Mouse (Mus musculus): ENCODE data around the gene Usp16. TPM values are rescaled to one million over a fixed set of nuclear protein-coding genes. Genes with fewer than 3 reads are reported as not detected.

Gene Usp16
- total and polyA plus RNA-seq, 3 experiments: 66.6 to 256 (median 76.4) TPM

DNA sequence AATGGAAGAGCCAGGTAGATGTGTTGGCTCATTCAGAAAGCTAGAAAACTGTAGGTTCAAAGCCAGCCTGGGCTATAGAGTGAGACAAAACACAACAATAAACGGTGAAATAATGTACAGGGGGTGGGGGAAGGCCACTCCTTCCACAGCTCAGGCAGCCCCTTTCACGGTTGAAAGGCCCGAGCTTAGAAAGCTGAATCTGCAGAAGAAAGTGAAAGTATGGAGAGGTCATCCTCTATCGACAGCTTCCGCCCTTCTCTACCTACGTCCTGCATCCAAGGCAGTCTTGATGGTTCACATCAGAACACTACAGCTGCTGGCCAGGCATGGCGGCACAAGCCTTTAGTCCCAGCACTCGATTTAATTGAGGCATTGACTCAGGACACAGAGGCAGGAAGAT, 15.8 kb upstream of the Usp16 start:
- Histone ChIP-seq H3K27me3 (ENCODE audit: control insufficient read depth in 1 of 2, insufficient read depth in 2 of 2, low read length in 2 of 2) (no peaks in the 10 kb centered on the region), H3K4me1 (ENCODE audit: control insufficient read depth in 1 of 2, insufficient read depth in 2 of 2, low read length in 2 of 2) (peaks cover 2 to 10% of the 10 kb centered on the region in 2 experiments), H3K36me3 (ENCODE audit: control insufficient read depth in 1 of 2, insufficient read depth in 2 of 2, low read length in 2 of 2) (peaks cover 0 to 3% of the 10 kb centered on the region in 2 experiments; a peak in 2 of 4 replicates), H3K27ac (ENCODE audit: control insufficient read depth, low read depth, low read length) (no peak overlapping the region), H3K9ac (ENCODE audit: control insufficient read depth, low read depth, low read length, poor library complexity, severe bottlenecking) (no peak overlapping the region), H3K9me3 (replicated peaks; ENCODE audit: insufficient read depth, low read length) (no peaks in the 10 kb centered on the region), H3K79me2 (ENCODE audit: control insufficient read depth, insufficient read depth, low read length, poor library complexity) (no peaks in the 10 kb centered on the region; the same call in 1 of the 2 replicates), H3K4me3 (ENCODE audit: control insufficient read depth in 1 of 2, insufficient read depth in 1 of 2, low read depth in 2 of 2, low read length in 2 of 2) (no peak overlapping the region; a peak in 1 of 4 replicates)
- TF ChIP-seq POLR2AphosphoS2 (IDR thresholded peaks at IDR 0.05; ENCODE audit: low read length) (no peak), ZKSCAN1 (IDR thresholded peaks at IDR 0.05; ENCODE audit: low read depth, low read length) (no peak), POLR2A (IDR thresholded peaks at IDR 0.05; ENCODE audit: control insufficient read depth in 1 of 2, insufficient read depth in 1 of 2, low read depth in 1 of 2, low read length in 2 of 2, poor library complexity in 1 of 2) (no peak), NRF1 (IDR thresholded peaks at IDR 0.05; ENCODE audit: insufficient read depth, low read depth, low read length, poor library complexity, severe bottlenecking) (no peak), KAT2A (conservative IDR thresholded peaks at IDR 0.05; ENCODE audit: low read depth, low read length) (no peak), ZMIZ1 (IDR thresholded peaks at IDR 0.05; ENCODE audit: low read depth, low read length) (no peak), ELF1 (IDR thresholded peaks at IDR 0.05; ENCODE audit: low read depth, low read length) (no peak), ZC3H11A (IDR thresholded peaks at IDR 0.05; ENCODE audit: low read depth, low read length) (no peak), RAD21 (IDR thresholded peaks at IDR 0.05; ENCODE audit: low read depth, low read length) (no peak), E2F4 (IDR thresholded peaks at IDR 0.05; ENCODE audit: borderline replicate concordance, low read depth, low read length) (no peak), USF2 (IDR thresholded peaks at IDR 0.05; ENCODE audit: borderline replicate concordance in 1 of 2, insufficient read depth in 1 of 2, low read depth in 1 of 2, low read length in 2 of 2) (no peak)
- DNase-seq (ENCODE audit: low read depth, low spot score): no peak

DNA sequence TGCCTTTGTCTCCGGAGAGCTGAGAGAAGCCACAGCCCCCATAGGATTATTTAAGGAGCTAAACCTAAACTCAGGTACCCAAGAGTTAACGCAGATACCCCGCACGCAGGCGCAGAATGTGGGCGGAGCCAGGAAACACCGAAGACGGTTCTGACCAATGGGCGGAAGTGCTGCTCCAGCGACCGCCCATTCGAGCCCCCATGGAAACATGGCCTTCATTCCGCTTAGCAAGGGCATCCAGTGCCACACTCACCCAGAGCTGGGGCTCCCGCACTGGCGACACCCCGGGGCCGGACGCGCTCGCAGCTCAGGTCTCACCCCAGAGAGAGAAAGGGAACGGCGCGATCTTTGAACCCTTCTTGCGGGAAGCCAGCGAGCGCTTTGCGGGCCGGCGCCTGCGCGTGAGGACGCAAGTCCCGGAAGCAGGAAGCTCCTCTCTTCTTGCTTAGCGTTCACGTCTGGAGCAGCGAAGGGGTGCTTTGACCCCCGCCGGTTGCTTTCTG, 14.3 kb upstream of the Usp16 start, which contains the start of gene Rwdd2b:
Rwdd2b (minus strand) TSS at position 390 of the 503 bp plus-strand sequence.
- H3K9me3 ChIP-seq (replicated peaks; ENCODE audit: insufficient read depth, low read length): no peaks in the 10 kb centered on the region
- H3K4me1 ChIP-seq (ENCODE audit: control insufficient read depth in 1 of 2, insufficient read depth in 2 of 2, low read length in 2 of 2): peaks cover 2 to 10% of the 10 kb centered on the region in 2 experiments
- peak within 1 kb of the TSS; percentile 81 to 86 for H3K4me3 ChIP-seq (ENCODE audit: control insufficient read depth in 1 of 2, insufficient read depth in 1 of 2, low read depth in 2 of 2, low read length in 2 of 2)
- TF ChIP-seq MXI1 (IDR thresholded peaks at IDR 0.05; ENCODE audit: low read depth, low read length) (peak; percentile 34), POLR2AphosphoS5 (IDR thresholded peaks at IDR 0.05; ENCODE audit: borderline replicate concordance, low read depth, low read length) (no peak), NELFE (IDR thresholded peaks at IDR 0.05; ENCODE audit: low read depth, low read length) (peak; percentile 92), POLR2A (IDR thresholded peaks at IDR 0.05; ENCODE audit: control insufficient read depth in 1 of 2, insufficient read depth in 1 of 2, low read depth in 1 of 2, low read length in 2 of 2, poor library complexity in 1 of 2) (peak; percentile 77 to 94; a peak in 3 of 4 replicates), MAX (IDR thresholded peaks at IDR 0.05; ENCODE audit: low read length) (peak; percentile 13; the same call in 1 of the 2 replicates), SIN3A (IDR thresholded peaks at IDR 0.05; ENCODE audit: low read length) (peak; percentile 80), MYC (IDR thresholded peaks at IDR 0.05; ENCODE audit: low read depth, low read length) (0 out of 2 replicates have a peak, but pooled peaks have one; percentile 64), RAD21 (IDR thresholded peaks at IDR 0.05; ENCODE audit: low read depth, low read length) (no peak), KAT2A (conservative IDR thresholded peaks at IDR 0.05; ENCODE audit: low read depth, low read length) (peak; percentile 55; the same call in 1 of the 2 replicates), POLR2AphosphoS2 (IDR thresholded peaks at IDR 0.05; ENCODE audit: low read length) (peak; percentile 87), NRF1 (IDR thresholded peaks at IDR 0.05; ENCODE audit: insufficient read depth, low read depth, low read length, poor library complexity, severe bottlenecking) (peak; percentile 80), USF1 (IDR thresholded peaks at IDR 0.05; ENCODE audit: low read depth, low read length) (no peak), TBP (IDR thresholded peaks at IDR 0.05; ENCODE audit: low read depth, low read length) (peak; percentile 87), MAZ (IDR thresholded peaks at IDR 0.05; ENCODE audit: low read depth, low read length) (no peak; the same call in 1 of the 2 replicates), HCFC1 (IDR thresholded peaks at IDR 0.05; ENCODE audit: low read depth, low read length) (peak; percentile 79), TCF12 (IDR thresholded peaks at IDR 0.05; ENCODE audit: low read depth, low read length) (peak; percentile 65), ELF1 (IDR thresholded peaks at IDR 0.05; ENCODE audit: low read depth, low read length) (peak; percentile 95)
- H3K36me3 ChIP-seq (ENCODE audit: control insufficient read depth in 1 of 2, insufficient read depth in 2 of 2, low read length in 2 of 2): peaks cover 0 to 3% of the 10 kb centered on the region in 2 experiments; a peak in 2 of 4 replicates
- H3K79me2 ChIP-seq (ENCODE audit: control insufficient read depth, insufficient read depth, low read length, poor library complexity): no peaks in the 10 kb centered on the region; the same call in 1 of the 2 replicates
- H3K27me3 ChIP-seq (ENCODE audit: control insufficient read depth in 1 of 2, insufficient read depth in 2 of 2, low read length in 2 of 2): no peaks in the 10 kb centered on the region
- peak within 1 kb of the TSS; percentile 90 for H3K9ac ChIP-seq (ENCODE audit: control insufficient read depth, low read depth, low read length, poor library complexity, severe bottlenecking)
- H3K27ac ChIP-seq (ENCODE audit: control insufficient read depth, low read depth, low read length): peak within 1 kb of the TSS; percentile 85
- DNase-seq (ENCODE audit: low read depth, low spot score): peak; percentile 98

Measured in MEL (cell line).